Mouse (Mus musculus): Measurements from ENCODE around the gene Mitf. TPM values are rescaled to one million over a fixed set of nuclear protein-coding genes. Genes with fewer than 3 reads are reported as not detected.

Gene Mitf
- polyA plus RNA-seq, 1 experiment: 1.6 TPM

- H3K9me3 ChIP-seq: peaks cover 2% of the 10 kb centered on the region; the same call in 1 of the 2 replicates
- H3K27me3 ChIP-seq (replicated peaks): no peaks in the 10 kb centered on the region
- no peak for TF ChIP-seq GATA1 (IDR thresholded peaks at IDR 0.05; ENCODE audit: borderline replicate concordance, low read length)
- no peak for TF ChIP-seq FLI1 (IDR thresholded peaks at IDR 0.05; ENCODE audit: low read length)
- no peaks in the 10 kb centered on the region for H3K36me3 ChIP-seq (replicated peaks; ENCODE audit: low read length)
- H3K4me3 ChIP-seq (replicated peaks): no peak overlapping the region
- no peaks in the 10 kb centered on the region for H3K4me1 ChIP-seq
These were observed 239.7 kb downstream of the Mitf start for GRCm38 (mm10) chr6:98046295-98047108.

- peaks cover under 1% of the 10 kb centered on the region; the same call in 1 of the 2 replicates for H3K9me3 ChIP-seq
- no peaks in the 10 kb centered on the region for H3K4me1 ChIP-seq
- TF ChIP-seq FLI1 (IDR thresholded peaks at IDR 0.05; ENCODE audit: low read length) (no peak), GATA1 (IDR thresholded peaks at IDR 0.05; ENCODE audit: borderline replicate concordance, low read length) (no peak)
- no peaks in the 10 kb centered on the region for H3K27me3 ChIP-seq (replicated peaks)
- H3K4me3 ChIP-seq (replicated peaks): no peak overlapping the region
- no peaks in the 10 kb centered on the region for H3K36me3 ChIP-seq (replicated peaks; ENCODE audit: low read length)
These were observed 240.9 kb downstream of the Mitf start for GRCm38 (mm10) chr6:98047741-98048140.

DNA sequence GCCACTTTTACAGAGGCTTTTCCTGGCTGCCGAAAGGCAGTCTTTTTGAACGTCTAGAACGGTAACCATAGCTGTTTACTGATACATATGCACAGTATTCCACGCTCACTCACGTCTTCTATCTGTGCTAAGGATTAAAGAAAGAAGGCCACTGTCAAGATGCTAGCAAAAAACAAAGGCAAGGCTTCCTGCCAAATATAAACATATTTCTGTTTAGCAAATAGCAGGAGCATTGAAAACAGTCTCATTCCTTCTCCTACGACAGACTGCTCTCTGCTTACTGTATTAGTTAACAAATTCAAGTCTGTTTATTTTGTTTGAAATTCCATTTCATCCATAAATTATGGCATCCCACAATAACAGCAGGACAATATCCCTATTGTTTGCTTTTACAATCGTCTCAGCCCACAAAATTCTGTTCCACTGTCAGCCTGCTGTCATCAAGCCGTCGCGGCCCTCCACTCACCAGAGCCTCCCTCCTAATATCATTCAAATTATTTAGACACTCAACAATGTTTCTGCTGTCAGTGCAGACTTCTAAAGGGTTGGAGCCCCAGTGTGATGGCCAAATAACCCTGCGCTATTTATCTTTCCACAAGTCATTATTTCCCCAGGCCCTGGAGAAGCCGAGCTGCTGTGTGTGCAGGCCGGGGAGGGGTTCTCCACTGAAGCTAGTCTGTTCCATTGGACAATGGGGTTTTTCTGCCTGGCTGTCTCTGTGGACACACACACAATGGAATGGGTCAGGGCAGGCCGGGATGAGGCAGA lies 242.0 kb downstream of the Mitf start:
- H3K9me3 ChIP-seq: no peaks in the 10 kb centered on the region
- TF ChIP-seq FLI1 (IDR thresholded peaks at IDR 0.05; ENCODE audit: low read length) (no peak), GATA1 (IDR thresholded peaks at IDR 0.05; ENCODE audit: borderline replicate concordance, low read length) (no peak)
- H3K4me1 ChIP-seq: no peaks in the 10 kb centered on the region
- no peak overlapping the region for H3K4me3 ChIP-seq (replicated peaks)
- no peaks in the 10 kb centered on the region for H3K36me3 ChIP-seq (replicated peaks; ENCODE audit: low read length)
- no peaks in the 10 kb centered on the region for H3K27me3 ChIP-seq (replicated peaks)

- H3K27me3 ChIP-seq (replicated peaks): no peaks in the 10 kb centered on the region
- no peak overlapping the region for H3K4me3 ChIP-seq (replicated peaks)
- TF ChIP-seq FLI1 (IDR thresholded peaks at IDR 0.05; ENCODE audit: low read length) (no peak), GATA1 (IDR thresholded peaks at IDR 0.05; ENCODE audit: borderline replicate concordance, low read length) (no peak)
- no peaks in the 10 kb centered on the region for H3K9me3 ChIP-seq
- H3K36me3 ChIP-seq (replicated peaks; ENCODE audit: low read length): no peaks in the 10 kb centered on the region
- H3K4me1 ChIP-seq: no peaks in the 10 kb centered on the region
These were observed 242.7 kb downstream of the Mitf start for GRCm38 (mm10) chr6:98049551-98049950.

GRCm38 (mm10) chr6:98061878-98062277 lies 255.0 kb downstream of the Mitf start:
- H3K27me3 ChIP-seq (replicated peaks): no peaks in the 10 kb centered on the region
- no peak overlapping the region for H3K4me3 ChIP-seq (replicated peaks)
- TF ChIP-seq GATA1 (IDR thresholded peaks at IDR 0.05; ENCODE audit: borderline replicate concordance, low read length) (no peak), FLI1 (IDR thresholded peaks at IDR 0.05; ENCODE audit: low read length) (no peak)
- H3K4me1 ChIP-seq: no peaks in the 10 kb centered on the region
- H3K36me3 ChIP-seq (replicated peaks; ENCODE audit: low read length): no peaks in the 10 kb centered on the region
- peaks cover 9% of the 10 kb centered on the region; the same call in 1 of the 2 replicates for H3K9me3 ChIP-seq

GRCm38 (mm10) chr6:98064926-98065325 lies 258.1 kb downstream of the Mitf start:
- Histone ChIP-seq H3K27me3 (replicated peaks) (no peaks in the 10 kb centered on the region), H3K4me1 (no peaks in the 10 kb centered on the region), H3K4me3 (replicated peaks) (no peak overlapping the region), H3K36me3 (replicated peaks; ENCODE audit: low read length) (no peaks in the 10 kb centered on the region), H3K9me3 (peaks cover 9% of the 10 kb centered on the region; the same call in 1 of the 2 replicates)
- no peak for TF ChIP-seq GATA1 (IDR thresholded peaks at IDR 0.05; ENCODE audit: borderline replicate concordance, low read length)
- TF ChIP-seq FLI1 (IDR thresholded peaks at IDR 0.05; ENCODE audit: low read length): no peak

- H3K4me3 ChIP-seq (replicated peaks): no peak overlapping the region
- no peaks in the 10 kb centered on the region for H3K4me1 ChIP-seq
- H3K27me3 ChIP-seq (replicated peaks): no peaks in the 10 kb centered on the region
- H3K36me3 ChIP-seq (replicated peaks; ENCODE audit: low read length): no peaks in the 10 kb centered on the region
- H3K9me3 ChIP-seq: peaks cover 3% of the 10 kb centered on the region; the same call in 1 of the 2 replicates
- TF ChIP-seq FLI1 (IDR thresholded peaks at IDR 0.05; ENCODE audit: low read length) (no peak), GATA1 (IDR thresholded peaks at IDR 0.05; ENCODE audit: borderline replicate concordance, low read length) (no peak)
These were observed 259.6 kb downstream of the Mitf start for GRCm38 (mm10) chr6:98066420-98066819.

Other genes with a start within 250 kb of the Mitf start
- gene Frmd4b, start 189.5 kb upstream of the Mitf start, polyA plus RNA-seq (2012; ENCODE audit: insufficient read depth, low replicate concordance): 9.2 and 9.3 TPM in 2 replicates

All from megakaryocyte, embryonic 14.5 days (primary cell).